Mouse (Mus musculus) thymus, adult 2 months (tissue): ENCODE measurements around the gene Camk2n1.

Experiments
- CTCF ChIP-seq: fragments of 200-500 bp; IDR thresholded peaks from 2 replicates; pipeline ENCODE4 v1.5.1; 2012; ENCODE audit warnings: mild to moderate bottlenecking, control low read depth, low read length, moderate library complexity, borderline replicate concordance; ENCODE audit not compliant: control insufficient read depth, poor library complexity, insufficient read depth; ENCODE audit errors: extremely low read depth
- POLR2A ChIP-seq: fragments of 200-500 bp; IDR thresholded peaks from 2 replicates; pipeline ENCODE4 v1.6.1; 2012; ENCODE audit warnings: mild to moderate bottlenecking, low read length, control low read depth, moderate library complexity; ENCODE audit not compliant: control insufficient read depth, poor library complexity, insufficient read depth; ENCODE audit errors: extremely low read depth

GRCm38 (mm10) chr4:138496746-138497520 is 42.8 kb downstream of the Camk2n1 start:
- TF ChIP-seq CTCF = no peak
- TF ChIP-seq POLR2A = no peak
